Mouse (Mus musculus) liver, adult (tissue): ENCODE measurements around the gene Ext2.

Experiments used
- GATA4 ChIP-seq: IDR thresholded peaks from 2 replicates; pipeline ENCODE4 v1.6.1; 2014; ENCODE audit warnings: mild to moderate bottlenecking, low read length; ENCODE audit not compliant: insufficient replicate concordance

The Ext2 gene

GRCm38 (mm10) chr2:93786175-93786574 is 36.2 kb downstream of the Ext2 start:
- TF ChIP-seq GATA4: no peak

DNA sequence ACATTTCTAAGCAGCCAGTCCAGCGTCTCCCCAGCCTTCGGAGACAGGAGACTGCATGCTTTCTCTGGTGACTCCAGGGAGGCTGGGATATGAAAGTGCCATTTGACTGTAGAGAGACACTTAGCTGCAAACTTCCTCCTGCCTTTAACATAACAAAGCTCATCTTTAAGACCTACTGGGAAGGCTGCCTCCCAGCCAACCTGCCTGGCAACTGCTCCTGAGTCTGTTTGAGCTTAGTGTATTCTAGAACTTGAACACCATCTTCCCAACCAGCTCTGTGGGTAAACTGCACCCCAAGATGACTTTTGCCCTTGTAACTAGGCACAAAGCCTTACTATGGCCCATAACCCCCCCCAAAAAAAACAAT is 37.0 kb downstream of the Ext2 start:
- no peak for TF ChIP-seq GATA4

DNA sequence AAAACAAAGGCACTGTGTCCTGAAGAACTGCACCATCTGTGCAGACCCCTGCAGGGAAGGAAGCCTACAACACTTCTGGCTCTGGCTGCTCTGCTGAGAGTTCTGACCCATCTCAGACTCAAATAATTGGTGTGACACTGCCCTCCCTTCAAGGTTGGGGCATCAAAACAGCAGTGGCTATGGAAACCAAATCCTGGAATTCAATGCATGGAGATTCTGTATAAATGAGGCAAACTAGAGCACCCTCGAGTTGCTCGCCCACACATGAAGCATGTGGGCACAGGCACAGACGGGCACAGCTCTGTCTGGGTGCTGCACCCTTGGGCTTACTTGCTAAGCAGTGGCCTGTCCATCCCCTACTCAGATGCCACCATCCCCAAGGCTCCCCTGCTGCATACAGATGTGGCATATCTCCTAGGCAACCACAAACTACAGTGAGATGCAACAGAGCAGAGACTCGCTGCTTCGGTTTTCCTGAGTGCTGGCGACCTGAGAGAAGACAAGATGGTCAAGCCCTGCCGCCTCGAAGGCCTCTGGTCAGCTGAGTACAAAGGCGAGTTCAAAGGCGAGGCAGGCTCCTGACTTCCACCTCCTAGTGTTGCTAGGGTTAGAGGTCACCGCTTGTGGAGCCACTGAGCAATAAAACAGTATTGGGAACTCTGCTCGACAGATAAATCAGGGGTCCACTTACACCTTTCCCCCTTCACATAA is 37.5 kb downstream of the Ext2 start:
- no peak for TF ChIP-seq GATA4

GRCm38 (mm10) chr2:93783926-93784539 is 38.3 kb downstream of the Ext2 start:
- no peak for TF ChIP-seq GATA4

- TF ChIP-seq GATA4: no peak
These were observed 39.7 kb downstream of the Ext2 start for GRCm38 (mm10) chr2:93782682-93783081.

GRCm38 (mm10) chr2:93782156-93782555 is 40.2 kb downstream of the Ext2 start:
- TF ChIP-seq GATA4: no peak

DNA sequence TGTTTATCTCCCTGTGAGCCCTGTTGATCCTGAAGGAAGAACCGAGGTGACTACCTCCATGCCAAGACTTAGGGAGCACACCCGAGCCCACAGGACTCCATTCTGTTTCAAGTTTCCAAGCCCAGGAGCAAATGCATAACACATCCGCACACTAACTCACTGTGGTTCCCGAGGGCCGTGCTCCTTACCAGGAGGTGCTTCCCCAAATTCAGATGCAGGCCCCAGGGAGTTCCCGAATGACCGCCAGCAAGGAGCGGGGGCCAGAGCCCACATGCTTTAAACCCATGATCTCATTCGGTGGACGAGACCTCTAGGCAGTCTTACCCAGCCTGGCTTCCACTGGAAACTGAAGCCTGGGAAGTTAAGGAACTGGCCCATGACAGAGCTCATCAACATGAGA is 41.8 kb downstream of the Ext2 start:
- no peak for TF ChIP-seq GATA4

DNA sequence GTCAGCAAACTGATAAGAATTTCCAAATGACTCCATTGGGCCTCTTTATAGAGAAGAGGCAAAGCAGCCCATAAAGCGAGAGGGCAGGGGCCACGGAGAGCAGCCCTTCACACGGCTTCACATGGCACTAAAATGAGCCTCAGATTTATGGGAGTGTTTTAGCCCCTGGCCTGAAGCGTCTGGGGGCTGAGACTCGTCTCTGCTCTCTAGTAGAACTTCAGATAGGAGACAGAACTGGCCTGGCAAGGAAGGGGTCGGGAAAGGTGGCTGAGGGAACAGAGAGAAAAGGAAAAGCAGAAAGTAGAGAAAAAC is 42.5 kb downstream of the Ext2 start:
- TF ChIP-seq GATA4: no peak

DNA sequence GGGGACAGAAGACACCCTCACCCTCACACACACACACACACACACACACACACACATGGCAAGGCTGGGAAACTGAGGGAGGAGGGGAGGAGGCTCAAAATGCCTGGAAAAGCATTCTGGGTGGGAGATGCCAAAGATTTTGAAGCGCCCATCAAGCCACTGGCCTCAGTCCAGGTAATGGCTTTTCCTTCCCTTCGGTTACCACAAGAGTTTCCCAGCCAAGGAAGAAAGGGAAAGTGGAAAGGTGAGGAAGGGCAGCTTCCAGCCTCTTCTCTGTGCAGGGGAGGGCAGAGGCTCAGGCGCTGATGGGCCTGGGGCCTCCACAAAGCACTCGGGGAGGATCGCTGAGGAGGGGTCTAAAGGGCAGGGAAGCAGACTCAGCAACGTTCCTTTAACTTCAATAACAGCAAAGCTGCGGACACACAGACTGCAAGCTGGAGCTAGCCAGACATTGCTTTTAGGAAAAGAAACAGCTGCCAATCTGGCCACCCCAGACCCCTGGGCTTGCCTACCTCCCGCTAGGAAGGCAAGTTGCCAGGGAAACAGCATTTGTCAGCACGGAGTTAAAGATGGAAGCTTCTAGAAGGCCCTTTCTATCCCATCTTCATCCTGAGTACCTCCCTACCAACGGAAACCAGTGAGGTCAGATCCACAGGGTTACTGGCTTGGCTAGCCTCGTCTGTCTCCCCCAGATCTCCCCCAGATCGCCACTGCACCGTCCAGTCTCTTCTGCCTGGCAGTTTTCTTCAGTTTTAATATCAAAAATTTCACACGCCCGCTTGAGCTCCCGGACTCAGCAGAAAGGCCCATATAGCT is 43.1 kb downstream of the Ext2 start:
- no peak for TF ChIP-seq GATA4

GRCm38 (mm10) chr2:93778616-93779015 is 43.8 kb downstream of the Ext2 start:
- TF ChIP-seq GATA4: no peak

DNA sequence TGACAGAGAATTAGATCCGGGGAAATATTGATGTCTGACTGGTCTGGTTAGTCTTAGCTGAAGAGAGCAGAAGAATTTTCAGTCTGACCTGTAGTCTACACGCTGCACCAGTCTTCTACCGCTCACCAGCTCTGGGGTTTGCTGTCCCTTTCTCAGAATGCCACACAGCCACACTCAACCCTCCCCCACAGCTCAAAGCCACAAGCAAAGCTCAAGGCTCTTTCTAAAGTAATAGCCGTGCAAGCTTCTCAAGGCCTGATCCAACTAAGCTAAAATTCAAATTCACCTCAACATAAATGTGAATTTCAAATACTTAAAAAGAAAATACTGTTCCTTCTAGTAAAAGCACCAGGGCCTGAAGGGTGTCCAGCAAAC is 45.3 kb downstream of the Ext2 start:
- no peak for TF ChIP-seq GATA4

DNA sequence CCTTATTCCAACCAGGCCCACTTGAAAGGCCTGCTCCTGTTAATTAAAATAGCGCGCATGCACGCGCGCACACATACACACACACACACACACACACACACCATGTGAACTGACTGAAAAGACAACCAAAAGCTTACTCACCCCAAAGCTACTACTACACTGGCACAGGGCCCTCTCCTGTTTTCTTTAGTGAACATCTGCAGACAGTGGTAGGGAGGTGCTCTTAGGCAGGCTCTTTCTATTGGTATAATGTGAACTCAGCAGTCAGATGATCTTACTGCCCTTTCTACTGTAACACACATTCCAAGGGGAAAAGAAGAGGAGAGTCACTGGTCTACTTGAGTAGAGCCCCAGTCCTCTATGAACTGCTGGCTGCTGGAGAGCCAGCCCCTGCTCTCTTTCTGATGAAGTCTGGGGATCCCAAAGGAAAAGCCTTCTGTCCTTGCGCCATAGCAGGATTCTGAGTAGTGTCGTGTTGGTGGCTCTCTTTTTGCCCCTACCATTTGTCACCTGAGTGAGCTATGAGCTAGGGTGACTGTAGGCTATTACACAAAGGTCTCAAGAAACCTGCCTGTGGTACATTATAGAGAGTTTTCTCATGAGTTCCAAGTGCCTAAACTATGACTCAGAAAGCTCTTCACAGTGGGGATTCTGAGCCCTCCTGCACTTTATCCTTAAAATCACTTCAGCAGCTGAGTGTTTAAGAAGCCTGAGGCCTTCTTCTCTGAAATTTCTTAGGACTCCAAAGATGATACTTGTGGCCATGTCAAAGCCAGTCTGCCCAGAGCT is 45.9 kb downstream of the Ext2 start:
- no peak for TF ChIP-seq GATA4

GRCm38 (mm10) chr2:93775431-93775830 is 46.9 kb downstream of the Ext2 start:
- TF ChIP-seq GATA4: no peak

DNA sequence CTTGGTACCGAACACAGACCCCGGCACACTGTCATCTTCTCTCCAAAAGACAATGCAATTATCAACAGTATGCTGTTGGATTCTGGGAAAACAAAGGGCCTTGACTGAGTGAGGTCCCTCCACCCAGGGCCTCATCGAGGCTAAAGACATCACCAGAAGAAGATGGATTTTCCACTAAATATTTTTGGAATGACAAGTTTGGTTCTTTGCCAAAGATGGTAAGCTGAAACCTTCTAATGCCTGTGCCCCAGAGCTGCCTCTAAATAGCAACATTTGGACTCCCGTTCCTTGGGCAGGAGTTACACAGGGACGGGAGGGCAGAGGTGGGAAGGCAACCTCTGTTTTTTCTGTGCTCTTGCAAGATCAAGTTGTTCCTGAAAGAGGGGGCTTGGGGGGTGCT is 47.4 kb downstream of the Ext2 start:
- TF ChIP-seq GATA4: no peak

- TF ChIP-seq GATA4: no peak
These were observed 49.6 kb downstream of the Ext2 start for GRCm38 (mm10) chr2:93772765-93773085.

GRCm38 (mm10) chr2:93772054-93772764 is 50.2 kb downstream of the Ext2 start:
- TF ChIP-seq GATA4: no peak

DNA sequence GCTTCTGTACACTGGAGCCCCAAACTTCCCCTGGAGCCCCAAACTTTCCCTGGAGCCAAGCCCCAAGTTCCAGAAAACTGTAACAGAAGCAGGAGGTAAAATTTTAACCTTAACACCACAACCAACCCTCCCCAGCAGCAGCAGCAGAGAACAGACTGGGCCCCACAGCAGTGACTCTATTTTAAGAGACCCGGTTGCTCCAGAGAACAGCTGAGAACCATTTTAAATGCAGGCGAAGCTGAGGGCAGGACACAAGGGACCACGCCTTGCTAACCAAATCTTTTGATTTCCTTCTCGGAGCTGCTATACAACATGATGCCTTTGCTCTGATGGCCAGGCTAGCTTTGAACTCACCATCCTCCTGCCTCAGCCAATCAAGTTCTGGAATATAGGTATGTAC is 51.5 kb downstream of the Ext2 start:
- no peak for TF ChIP-seq GATA4
